Mouse (Mus musculus) heart, postnatal 25 days (tissue): ENCODE results near the gene Hoxd13. TPM values are rescaled to one million over a fixed set of nuclear protein-coding genes. Genes with fewer than 3 reads are reported as not detected.

Source experiments
- DNase-seq: peaks from one replicate; pipeline ENCODE4 v3.0.0; 2022; ENCODE audit warnings: low spot score
- intact Hi-C: fragments of 180-260 bp; cut with DNase I; formaldehyde crosslinking; loops from one replicate; pipeline ENCODE4 v1.15.1; 2025
- total RNA-seq, 2 experiments: library from RNA; stranded (reverse); gene quantifications; 2 replicates each; pipeline ENCODE4 v1.2.3; 2021

The Hoxd13 gene
- total RNA-seq, 2 experiments from 2014 or later, result not detected

- intact Hi-C loops, result loop anchor here (10.0 kb wide), 2 partner anchors 886 to 1386 kb away; partner anchors contain the start of genes Chn1 and Sp9
- DNase-seq, result no peak
Observed at GRCm38 (mm10) chr2:74660421-74661375, 7.4 kb upstream of the Hoxd13 start.

DNA sequence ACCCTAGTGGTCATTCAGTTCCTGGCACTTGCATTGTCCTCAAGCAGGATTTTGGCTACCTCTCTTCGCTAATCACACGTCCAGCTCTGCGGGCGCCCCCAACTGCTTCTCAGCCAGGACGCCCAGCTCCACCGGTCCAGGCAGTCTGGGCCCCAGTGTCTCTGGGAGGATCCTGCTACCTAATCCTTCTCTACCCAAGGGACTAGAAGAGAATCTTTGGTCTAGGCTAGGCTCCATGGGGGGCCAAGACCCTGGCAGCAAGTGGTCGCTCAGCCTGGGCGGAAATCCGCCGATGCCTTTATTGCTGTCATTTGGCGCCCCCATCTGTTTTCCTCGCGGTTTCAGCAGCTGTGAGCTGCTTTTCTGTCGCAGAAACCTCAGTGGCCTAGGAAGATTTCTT, 6.4 kb upstream of the Hoxd13 start:
- intact Hi-C loops, result loop anchor here (2.0 to 10.0 kb wide), 4 partner anchors 361 to 1387 kb away; partner anchors contain the start of genes Chn1 and Sp9
- DNase-seq, result no peak

DNA sequence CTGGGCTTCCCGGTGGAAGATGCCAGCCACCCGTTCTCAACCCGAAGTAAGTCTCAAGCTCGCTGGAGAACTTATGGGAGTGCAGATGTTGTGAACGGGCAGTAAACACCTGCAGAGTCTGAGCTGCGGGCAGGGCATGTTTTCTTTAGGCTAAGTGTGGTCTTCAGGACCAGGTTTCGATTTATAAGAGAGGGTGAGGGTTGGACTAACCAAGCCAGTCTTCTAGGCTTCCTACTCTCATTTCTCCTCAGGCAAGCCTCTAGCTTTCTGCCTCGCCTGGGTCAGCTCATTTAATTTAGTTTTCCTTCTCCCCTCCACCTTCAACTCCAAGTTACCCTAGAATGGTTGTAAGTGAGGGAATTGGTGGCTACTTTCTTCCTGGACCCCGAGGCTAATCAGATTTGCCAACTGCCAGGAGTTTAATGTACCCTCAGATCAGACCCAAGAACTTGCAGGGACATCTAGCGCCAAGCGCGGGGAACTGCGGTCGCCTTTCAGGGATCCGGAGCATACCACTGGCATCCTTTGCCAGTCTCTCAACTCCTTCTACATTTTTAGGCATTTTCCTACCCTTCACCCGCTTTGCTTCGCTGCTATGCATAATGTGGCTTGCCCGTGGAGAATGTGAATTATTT, 4.7 kb upstream of the Hoxd13 start:
- intact Hi-C loops, result loop anchor here (2.0 to 10.0 kb wide), 4 partner anchors 363 to 1389 kb away; partner anchors contain the start of genes Chn1 and Sp9
- no peak for DNase-seq

DNA sequence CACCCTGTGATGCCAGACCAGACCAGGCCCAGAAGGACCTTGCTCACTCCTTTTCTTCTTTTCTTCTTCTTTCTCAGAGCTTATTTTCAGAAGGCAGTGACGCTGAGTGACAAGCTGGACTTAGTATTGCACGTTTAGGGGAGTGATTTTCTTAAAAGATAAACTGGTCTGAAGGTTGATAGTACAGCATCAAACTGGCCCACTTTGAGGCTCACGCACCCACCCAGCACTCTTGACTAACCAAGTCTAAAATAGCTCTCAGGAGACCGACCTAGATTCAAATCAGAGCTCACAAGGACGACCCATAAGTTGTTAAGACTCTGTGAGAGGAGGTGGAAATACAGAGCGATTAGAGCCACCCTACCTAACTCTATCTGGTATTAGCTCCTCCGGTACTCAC, 1.7 kb upstream of the Hoxd13 start:
- no peak for DNase-seq
- intact Hi-C loops, result loop anchor here (1.0 to 10.0 kb wide), 3 partner anchors 598 to 1392 kb away; partner anchors contain the start of genes Chn1 and Sp9

DNA sequence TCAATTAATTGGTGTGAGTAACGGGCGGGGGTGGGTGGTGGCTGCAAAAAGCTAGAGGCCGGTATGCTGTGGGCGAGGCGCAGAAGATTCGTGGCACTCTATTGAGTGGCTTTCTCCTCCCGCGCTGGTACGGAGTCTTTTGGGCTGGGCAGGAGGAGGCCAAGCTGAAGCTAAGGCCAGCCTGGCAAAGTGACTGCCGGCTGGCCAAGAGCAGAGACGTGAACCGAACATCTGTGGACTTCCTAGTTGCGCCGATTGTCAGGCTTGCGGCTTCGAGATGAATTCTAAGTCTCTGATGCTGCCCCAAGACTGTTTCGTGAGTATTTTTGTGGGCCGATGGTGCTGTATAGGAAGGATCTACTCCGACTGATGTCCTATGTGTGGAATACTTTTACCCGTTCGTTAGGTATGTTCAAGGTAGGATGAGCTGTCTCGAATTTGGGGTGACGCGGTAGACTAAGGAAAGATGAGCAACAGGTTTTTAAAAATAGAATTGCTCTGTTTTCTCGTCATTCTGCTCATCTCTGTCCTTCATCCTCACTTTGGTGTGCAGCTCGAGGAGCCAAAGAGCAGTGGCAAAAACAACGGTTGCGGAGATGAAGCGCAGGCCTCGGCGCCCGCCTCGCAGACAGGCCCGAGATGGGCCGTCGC, 794 bp upstream of the Hoxd13 start:
- intact Hi-C loops, result loop anchor here (10.0 kb wide), 2 partner anchors 893 to 1393 kb away; partner anchors contain the start of genes Chn1 and Sp9
- no peak for DNase-seq

- intact Hi-C loops, result loop anchor here (10.0 kb wide), 2 partner anchors 894 to 1394 kb away; partner anchors contain the start of genes Chn1 and Sp9
- no peak for DNase-seq
Observed at GRCm38 (mm10) chr2:74668370-74669229, 490 bp downstream of the Hoxd13 start.

DNA sequence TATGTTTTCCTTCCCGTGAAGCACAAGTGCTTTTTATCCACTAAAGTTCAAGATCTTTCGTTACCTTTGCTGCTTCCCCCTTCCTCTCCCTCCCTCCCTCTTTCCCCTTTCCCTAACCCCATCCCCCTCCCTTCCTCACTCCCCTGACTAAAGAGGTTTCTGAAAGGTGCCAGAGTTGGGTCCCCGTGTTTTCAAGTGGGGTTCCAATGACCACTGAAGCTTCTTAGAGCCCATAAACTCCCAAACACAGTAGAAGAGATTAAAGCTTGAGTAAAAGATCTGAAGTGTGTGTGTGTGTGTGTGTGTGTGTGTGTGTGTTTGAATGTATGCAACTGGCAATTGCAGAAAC, 1.1 kb downstream of the Hoxd13 start:
- DNase-seq, result no peak
- intact Hi-C loops, result loop anchor here (10.0 kb wide), 2 partner anchors 894 to 1394 kb away; partner anchors contain the start of genes Chn1 and Sp9

GRCm38 (mm10) chr2:74669650-74670235, 1.6 kb downstream of the Hoxd13 start:
- no peak for DNase-seq
- intact Hi-C loops, result loop anchor here (5.0 to 10.0 kb wide), 3 partner anchors 895 to 1395 kb away; partner anchors contain the start of genes Chn1, Chrna1 and Sp9

- intact Hi-C loops, result loop anchor here (5.0 kb wide), 1 partner anchor 1088 kb away; the partner anchor contains the start of gene Chrna1
Observed at GRCm38 (mm10) chr2:74670632-74671188, 2.6 kb downstream of the Hoxd13 start.

GRCm38 (mm10) chr2:74671847-74672246, 3.7 kb downstream of the Hoxd13 start:
- DNase-seq, result no peak
- intact Hi-C loops, result loop anchor here (2.0 to 5.0 kb wide), 2 partner anchors 705 to 1090 kb away; partner anchors contain the start of gene Chrna1

More at GRCm38 (mm10) chr2:74670632-74671188, 2.6 kb downstream of the Hoxd13 start:
- DNase-seq, result no peak

- intact Hi-C loops, result loop anchor here (2.0 to 5.0 kb wide), 2 partner anchors 706 to 1090 kb away; partner anchors contain the start of gene Chrna1
- DNase-seq, result no peak
Observed at GRCm38 (mm10) chr2:74672481-74673362, 4.6 kb downstream of the Hoxd13 start.

DNA sequence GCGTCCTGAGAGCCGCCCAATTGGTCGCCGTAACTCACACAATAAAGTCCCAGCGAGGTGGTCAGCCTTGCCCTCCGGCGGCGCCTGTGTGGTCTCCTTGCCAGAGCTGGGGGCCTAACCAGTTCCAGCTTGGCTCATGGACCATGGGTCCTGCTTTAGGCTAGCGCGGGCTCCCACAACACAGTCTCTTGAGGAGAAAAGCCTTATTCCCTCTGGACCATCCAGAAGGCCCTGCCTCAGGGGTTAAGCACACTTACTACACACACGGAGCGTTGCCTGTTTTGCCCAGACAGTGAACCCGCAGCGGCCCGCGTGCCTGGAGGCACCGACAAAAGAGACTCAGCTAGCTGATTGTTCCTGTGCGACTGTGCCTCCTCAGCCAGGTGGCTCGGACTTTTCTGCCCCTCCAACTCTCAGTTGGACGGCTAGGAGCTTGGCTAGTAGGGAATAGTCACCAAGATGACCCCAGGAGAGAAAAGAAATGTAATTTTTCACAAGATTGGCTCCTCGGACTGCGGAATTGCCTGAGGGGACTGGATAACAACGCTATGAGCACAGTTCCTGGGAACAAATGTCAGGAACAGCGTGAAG, 5.8 kb downstream of the Hoxd13 start:
- intact Hi-C loops, result loop anchor here (2.0 to 5.0 kb wide), 2 partner anchors 707 to 1092 kb away; partner anchors contain the start of gene Chrna1
- no peak for DNase-seq

GRCm38 (mm10) chr2:74674881-74675665, 7.0 kb downstream of the Hoxd13 start, which contains the start of gene Hoxd12:
Gene Hoxd12 (plus strand): TSS chr2:74675013.
- intact Hi-C loops, result loop anchor here (5.0 kb wide), 1 partner anchor 1093 kb away; the partner anchor contains the start of gene Chrna1
- no peak for DNase-seq

- intact Hi-C loops, result no loop called here
- DNase-seq, result no peak
Observed at GRCm38 (mm10) chr2:74675666-74676282, 7.7 kb downstream of the Hoxd13 start.

GRCm38 (mm10) chr2:74676376-74677052, 8.4 kb downstream of the Hoxd13 start:
- DNase-seq, result no peak
- intact Hi-C loops, result no loop called here
